Mouse (Mus musculus) megakaryocyte, embryonic 14.5 days (primary cell): ENCODE data around the gene Abcg1.

Experiments
- FLI1 ChIP-seq: IDR thresholded peaks from 2 replicates; pipeline ENCODE4 v1.6.1; 2012; ENCODE audit warnings: low read length, inconsistent platforms, mixed read lengths
- GATA1 ChIP-seq: IDR thresholded peaks from 3 replicates; pipeline ENCODE4 v1.6.1; 2012; ENCODE audit warnings: mixed read lengths, low read length, inconsistent platforms, borderline replicate concordance

GRCm38 (mm10) chr17:31134913-31135312, 77.4 kb downstream of the Abcg1 start:
- TF ChIP-seq FLI1 (no peak), GATA1 (no peak)
